Comparison of ENCODE assay signal across 8 mouse cellular contexts in genomic region chr7:16614888-16615715, GRCm38 (mm10). TPM values are rescaled to one million over a fixed set of nuclear protein-coding genes. Genes with fewer than 3 reads are reported as not detected.
DNase-seq lines count a peak whose midpoint lies in the region; ATAC-seq and TF ChIP-seq lines count a peak whose summit lies in the region.

Gene Arhgap35 (minus strand): TSS chr7:16614993.

- TF ChIP-seq CTCF in lung, postnatal 0 days (IDR thresholded peaks at IDR 0.05), result no peak

- DNase-seq in MN1 (ENCODE audit: low spot score), result peak; percentile 99
- DNase-seq in cerebellum, adult 9-10 months, result peak; percentile 100
- DNase-seq in hindbrain, embryonic 10.5 days (ENCODE audit: low spot score), result peak; percentile 99
- peak; percentile 100 for DNase-seq in layer of hippocampus, adult 9-11 months
- DNase-seq in lung, postnatal 0 days (ENCODE audit: low spot score), result peak; percentile 100
- DNase-seq in ovary, postnatal 14 days (ENCODE audit: low spot score), result peak; percentile 96
- DNase-seq in thymus, postnatal 14 days, result peak; percentile 99

- peak within 1 kb of the TSS; percentile 94 for H3K4me3 ChIP-seq in hindbrain, embryonic 10.5 days
- peak within 1 kb of the TSS; percentile 95 for H3K4me3 ChIP-seq in lung, postnatal 0 days (ENCODE audit: low read depth, low read length)

- TF ChIP-seq EP300 in lung, postnatal 0 days (IDR thresholded peaks at IDR 0.05), result no peak

- under 1% methylated on average over 78 of the region's 78 CpGs for WGBS in hindbrain, embryonic 10.5 days
- WGBS in lung, postnatal 0 days, result under 1% methylated on average over 65 of the region's 78 CpGs

- peak within 1 kb of the TSS; percentile 100 for H3K27ac ChIP-seq in hindbrain, embryonic 10.5 days
- peak within 1 kb of the TSS; percentile 97 for H3K27ac ChIP-seq in lung, postnatal 0 days (ENCODE audit: low read length)

- H3K4me2 ChIP-seq in lung, postnatal 0 days (replicated peaks; ENCODE audit: low read depth, low read length), result peak within 1 kb of the TSS; percentile 84

- H3K4me1 ChIP-seq in hindbrain, embryonic 10.5 days (replicated peaks), result peaks cover 55% of the 10 kb centered on the region
- peaks cover 33% of the 10 kb centered on the region for H3K4me1 ChIP-seq in lung, postnatal 0 days (ENCODE audit: insufficient read depth, low read depth, low read length)

- H3K9me3 ChIP-seq in hindbrain, embryonic 10.5 days, result no peaks in the 10 kb centered on the region
- no peaks in the 10 kb centered on the region for H3K9me3 ChIP-seq in lung, postnatal 0 days (ENCODE audit: low read length)

- 0 out of 2 replicates have a peak, but pooled peaks cover 2% of the 10 kb centered on the region for H3K36me3 ChIP-seq in hindbrain, embryonic 10.5 days
- no peaks in the 10 kb centered on the region for H3K36me3 ChIP-seq in lung, postnatal 0 days (ENCODE audit: insufficient read depth, low read length)

- peak within 1 kb of the TSS; percentile 92 for H3K9ac ChIP-seq in lung, postnatal 0 days (replicated peaks; ENCODE audit: low read depth)

- peaks cover 16% of the 10 kb centered on the region for H3K27me3 ChIP-seq in hindbrain, embryonic 10.5 days (ENCODE audit: insufficient read depth, poor library complexity, severe bottlenecking)
- no peaks in the 10 kb centered on the region for H3K27me3 ChIP-seq in lung, postnatal 0 days (replicated peaks; ENCODE audit: insufficient read depth, low read length)

- ATAC-seq in frontal cortex, adult (ENCODE audit: low TSS enrichment), result peak; percentile 90
- ATAC-seq in lung, postnatal 0 days, result peak; percentile 95

RNA-seq across cellular contexts. Expression of gene Arhgap35, which starts in this region (rescaled TPM):
- polyA plus RNA-seq in hindbrain, embryonic 10.5 days (2016; fragmentation: Nextera tagmentation; extraction: Ambion mirVana), result 28.0 and 29.6 TPM in 2 replicates
- polyA plus RNA-seq in lung, postnatal 0 days (2015; fragmentation: Nextera tagmentation; extraction: Ambion mirVana), result 8.2 and 10.9 TPM in 2 replicates

Comparison
In these comparisons a context has a peak if more than half of its experiments do, and no peak if none do; other contexts are left out.
1. Peak in every context shown above with its lines: DNase-seq, ATAC-seq, H3K4me3 ChIP-seq and H3K27ac ChIP-seq.